Mouse (Mus musculus) heart, embryonic 14.5 days (tissue): ENCODE measurements around the gene 9530068E07Rik. TPM values are rescaled to one million over a fixed set of nuclear protein-coding genes. Genes with fewer than 3 reads are reported as not detected.

Source experiments
- ATAC-seq: fragments of 200-750 bp; cut with Nextera tagmentation; 2 replicates; pipeline ENCODE4 v1.8.0; 2017; ENCODE audit warnings: low read depth, moderate TSS enrichment; ENCODE audit not compliant: insufficient number of reproducible peaks, insufficient read depth, low FRiP score
- H3K27ac ChIP-seq, 2 experiments: fragments of 200-500 bp in 1 of 2; fragments of 300-500 bp in 1 of 2; sonication (generic) in 1 of 2; replicated peaks in 1 of 2; 2 replicates each; pipeline ENCODE4 v1.5.1; 2012 to 2014; ENCODE audit warnings: low read depth in 2 of 2, low read length in 2 of 2, control low read depth in 1 of 2, mild to moderate bottlenecking in 1 of 2, mixed read lengths in 1 of 2; ENCODE audit not compliant: control insufficient read depth in 1 of 2, insufficient read depth in 1 of 2
- H3K27me3 ChIP-seq: fragments of 300-500 bp; sonication (generic); 2 replicates; pipeline ENCODE4 v1.6.1; 2014; ENCODE audit warnings: mild to moderate bottlenecking, low read length, control low read depth; ENCODE audit not compliant: control insufficient read depth, insufficient read depth
- H3K36me3 ChIP-seq: fragments of 300-500 bp; sonication (generic); 2 replicates; pipeline ENCODE4 v1.6.1; 2014; ENCODE audit warnings: mild to moderate bottlenecking, control low read depth, low read length, mixed read lengths; ENCODE audit not compliant: control insufficient read depth, insufficient read depth
- H3K4me1 ChIP-seq, 2 experiments: fragments of 200-500 bp in 1 of 2; fragments of 300-500 bp in 1 of 2; sonication (generic) in 1 of 2; 2 replicates each; pipeline ENCODE4 v1.6.1; 2012 to 2014; ENCODE audit warnings: low read length in 2 of 2, control low read depth in 1 of 2, mixed read lengths in 1 of 2; ENCODE audit not compliant: control insufficient read depth in 2 of 2, insufficient read depth in 2 of 2
- H3K4me2 ChIP-seq: fragments of 300-500 bp; sonication (generic); 2 replicates; pipeline ENCODE4 v1.6.1; 2014; ENCODE audit warnings: mild to moderate bottlenecking, low read length
- H3K4me3 ChIP-seq, 2 experiments: fragments of 200-500 bp in 1 of 2; fragments of 300-500 bp in 1 of 2; sonication (generic) in 1 of 2; 2 replicates each; pipeline ENCODE4 v1.5.1; 2012 to 2014; ENCODE audit warnings: low read length in 2 of 2, mild to moderate bottlenecking in 2 of 2, control low read depth in 1 of 2, low read depth in 1 of 2, moderate library complexity in 1 of 2; ENCODE audit not compliant: control insufficient read depth in 1 of 2, insufficient read depth in 1 of 2
- H3K9ac ChIP-seq: fragments of 300-500 bp; sonication (generic); 2 replicates; pipeline ENCODE4 v1.6.1; 2014; ENCODE audit warnings: mild to moderate bottlenecking, low read length
- H3K9me3 ChIP-seq: fragments of 300-500 bp; sonication (generic); 2 replicates; pipeline ENCODE4 v1.6.1; 2016; ENCODE audit warnings: low read length, control low read depth; ENCODE audit not compliant: control insufficient read depth
- WGBS: fragments of 180-500 bp; shearing (Covaris S2); extraction: QIAGEN DNeasy Blood & Tissue Kit; methylation state at CpG from one replicate; pipeline ENCODE4 v1.1.7; 2014; 5-methylcytosine and 5-hydroxymethylcytosine counted together
- polyA plus RNA-seq: library from polyadenylated mRNA; unstranded; fragments of >200 nt; fragmentation: Nextera tagmentation; extraction: Ambion mirVana; gene quantifications from 2 replicates; pipeline ENCODE4 v1.2.1, GENCODE M21; 2014

The 9530068E07Rik gene
- polyA plus RNA-seq, 1 experiment from 2014 or later, result 235 TPM

- H3K36me3 ChIP-seq, result no peaks in the 10 kb centered on the region
These were observed 25.0 kb downstream of the 9530068E07Rik start for GRCm38 (mm10) chr11:52421053-52421778.

DNA sequence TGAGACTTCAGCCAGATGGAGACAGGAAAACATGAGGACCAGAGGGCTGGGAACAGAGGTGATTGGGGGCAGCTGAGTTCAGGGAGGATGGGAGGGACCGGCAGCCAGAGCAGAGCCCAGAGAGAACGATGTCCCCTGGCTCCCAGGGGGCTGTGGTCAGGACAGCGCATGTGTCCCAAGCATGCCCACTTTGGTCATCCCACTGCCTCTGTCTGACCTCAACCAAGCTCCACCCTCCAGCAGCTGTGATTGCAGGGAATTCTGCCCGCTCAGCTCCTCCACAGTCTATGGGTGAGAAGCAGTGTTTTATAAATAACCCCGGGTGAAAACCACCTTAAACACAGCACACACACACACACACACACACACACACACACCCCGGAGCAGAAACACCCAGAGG is 33.2 kb downstream of the 9530068E07Rik start:
- Histone ChIP-seq H3K9me3 (no peaks in the 10 kb centered on the region; the same call in 1 of the 2 replicates), H3K4me3 (no peak overlapping the region), H3K27me3 (no peaks in the 10 kb centered on the region), H3K27ac (no peak overlapping the region), H3K36me3 (no peaks in the 10 kb centered on the region), H3K9ac (no peak overlapping the region), H3K4me1 (peaks cover 2 to 6% of the 10 kb centered on the region in 2 experiments; a peak in 1 of 4 replicates), H3K4me2 (no peak overlapping the region)
- WGBS, result 53% methylated on average over 6 of the region's 6 CpGs
- no peak for ATAC-seq

More at GRCm38 (mm10) chr11:52421053-52421778, 25.0 kb downstream of the 9530068E07Rik start:
- Histone ChIP-seq H3K4me3 (no peak overlapping the region), H3K4me2 (no peak overlapping the region), H3K4me1 (no peaks in the 10 kb centered on the region; a peak in 1 of 4 replicates), H3K27ac (no peak overlapping the region), H3K9me3 (no peaks in the 10 kb centered on the region), H3K27me3 (no peaks in the 10 kb centered on the region), H3K9ac (no peak overlapping the region)
- 30% methylated on average over 12 of the region's 12 CpGs for WGBS
- ATAC-seq, result no peak

GRCm38 (mm10) chr11:52431594-52431993 is 35.4 kb downstream of the 9530068E07Rik start:
- Histone ChIP-seq H3K36me3 (no peaks in the 10 kb centered on the region), H3K9me3 (no peaks in the 10 kb centered on the region; the same call in 1 of the 2 replicates), H3K4me1 (peaks cover 2 to 6% of the 10 kb centered on the region in 2 experiments; a peak in 1 of 4 replicates), H3K27me3 (0 out of 2 replicates have a peak, but pooled peaks cover 6% of the 10 kb centered on the region), H3K4me3 (no peak overlapping the region), H3K4me2 (no peak overlapping the region), H3K9ac (no peak overlapping the region), H3K27ac (no peak overlapping the region)
- 78% methylated on average over 5 of the region's 5 CpGs for WGBS
- ATAC-seq, result no peak

GRCm38 (mm10) chr11:52432148-52432547 is 35.9 kb downstream of the 9530068E07Rik start:
- H3K4me1 ChIP-seq, result peaks cover 2 to 6% of the 10 kb centered on the region in 2 experiments; a peak in 2 of 4 replicates
- no peak overlapping the region for H3K4me2 ChIP-seq
- no peaks in the 10 kb centered on the region; the same call in 1 of the 2 replicates for H3K9me3 ChIP-seq
- H3K36me3 ChIP-seq, result no peaks in the 10 kb centered on the region
- H3K4me3 ChIP-seq, result no peak overlapping the region
- H3K9ac ChIP-seq, result no peak overlapping the region
- 87% methylated on average over 5 of the region's 5 CpGs for WGBS
- no peak overlapping the region for H3K27ac ChIP-seq
- no peak for ATAC-seq
- 0 out of 2 replicates have a peak, but pooled peaks cover 6% of the 10 kb centered on the region for H3K27me3 ChIP-seq

GRCm38 (mm10) chr11:52433076-52433796 is 37.0 kb downstream of the 9530068E07Rik start:
- WGBS, result 56% methylated on average over 8 of the region's 8 CpGs
- ATAC-seq, result no peak

DNA sequence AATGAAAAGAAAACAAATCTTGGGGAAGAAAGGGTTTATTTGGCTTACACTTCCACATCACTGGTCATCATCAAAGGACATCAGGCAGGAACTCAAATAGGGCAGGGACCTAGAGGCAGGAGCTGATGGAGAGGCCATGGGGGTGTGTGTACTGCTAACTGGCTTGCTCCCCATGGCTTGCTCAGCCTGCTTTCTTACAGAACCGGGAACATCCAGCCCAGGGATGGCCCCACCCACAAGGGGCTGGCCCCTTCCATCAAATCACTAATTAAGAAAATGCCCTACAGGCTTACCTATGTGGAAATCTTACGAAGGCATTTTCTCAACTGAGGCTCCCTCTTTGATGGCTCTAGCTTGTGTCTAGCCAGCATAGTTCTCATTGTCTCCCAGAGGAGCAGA is 37.6 kb downstream of the 9530068E07Rik start:
- 74% methylated on average over 2 of the region's 2 CpGs for WGBS
- peaks cover 11 to 16% of the 10 kb centered on the region in 2 experiments; a peak in 3 of 4 replicates for H3K4me1 ChIP-seq
- 0 out of 2 replicates have a peak, but pooled peaks cover 6% of the 10 kb centered on the region for H3K27me3 ChIP-seq
- H3K9ac ChIP-seq, result no peak overlapping the region
- H3K9me3 ChIP-seq, result no peaks in the 10 kb centered on the region; the same call in 1 of the 2 replicates
- H3K4me3 ChIP-seq, result no peak overlapping the region
- H3K27ac ChIP-seq, result no peak overlapping the region
- ATAC-seq, result no peak
- no peaks in the 10 kb centered on the region for H3K36me3 ChIP-seq
- H3K4me2 ChIP-seq, result no peak overlapping the region

More at GRCm38 (mm10) chr11:52433076-52433796, 37.0 kb downstream of the 9530068E07Rik start:
- peaks cover 11 to 15% of the 10 kb centered on the region in 2 experiments; a peak in 3 of 4 replicates for H3K4me1 ChIP-seq
- no peak overlapping the region for H3K9ac ChIP-seq
- no peak overlapping the region for H3K4me2 ChIP-seq
- H3K36me3 ChIP-seq, result no peaks in the 10 kb centered on the region
- no peak overlapping the region for H3K27ac ChIP-seq
- H3K27me3 ChIP-seq, result 0 out of 2 replicates have a peak, but pooled peaks cover 6% of the 10 kb centered on the region
- no peaks in the 10 kb centered on the region; the same call in 1 of the 2 replicates for H3K9me3 ChIP-seq
- H3K4me3 ChIP-seq, result no peak overlapping the region

- Histone ChIP-seq H3K4me3 (no peak overlapping the region), H3K36me3 (no peaks in the 10 kb centered on the region), H3K27ac (no peak overlapping the region), H3K4me1 (peaks cover 10 to 11% of the 10 kb centered on the region in 2 experiments; a peak in 3 of 4 replicates), H3K27me3 (0 out of 2 replicates have a peak, but pooled peaks cover 6% of the 10 kb centered on the region), H3K9me3 (no peaks in the 10 kb centered on the region; the same call in 1 of the 2 replicates), H3K4me2 (no peak overlapping the region), H3K9ac (no peak overlapping the region)
- 78% methylated on average over 5 of the region's 5 CpGs for WGBS
- no peak for ATAC-seq
These were observed 39.2 kb downstream of the 9530068E07Rik start for GRCm38 (mm10) chr11:52435466-52435865.
